Mouse (Mus musculus) 3T3-L1 (cell line): ENCODE results near the gene C4b.
A peak's percentile ranks its signal among the peaks of the same experiment; 100 is the strongest.
"Not testable (repeated sequence)": the region's sequence is repeated elsewhere in the genome, so short reads cannot be mapped to it uniquely, and the experiment has no call there.

Experiments
- DNase-seq: peaks from one replicate; pipeline ENCODE4 v3.0.0-alpha.2; 2015; ENCODE audit warnings: low read depth, low spot score

The C4b gene

GRCm38 (mm10) chr17:34743719-34744118, at the start of gene C4b:
Gene C4b (minus strand): TSS chr17:34743882.
- no peak for DNase-seq

DNA sequence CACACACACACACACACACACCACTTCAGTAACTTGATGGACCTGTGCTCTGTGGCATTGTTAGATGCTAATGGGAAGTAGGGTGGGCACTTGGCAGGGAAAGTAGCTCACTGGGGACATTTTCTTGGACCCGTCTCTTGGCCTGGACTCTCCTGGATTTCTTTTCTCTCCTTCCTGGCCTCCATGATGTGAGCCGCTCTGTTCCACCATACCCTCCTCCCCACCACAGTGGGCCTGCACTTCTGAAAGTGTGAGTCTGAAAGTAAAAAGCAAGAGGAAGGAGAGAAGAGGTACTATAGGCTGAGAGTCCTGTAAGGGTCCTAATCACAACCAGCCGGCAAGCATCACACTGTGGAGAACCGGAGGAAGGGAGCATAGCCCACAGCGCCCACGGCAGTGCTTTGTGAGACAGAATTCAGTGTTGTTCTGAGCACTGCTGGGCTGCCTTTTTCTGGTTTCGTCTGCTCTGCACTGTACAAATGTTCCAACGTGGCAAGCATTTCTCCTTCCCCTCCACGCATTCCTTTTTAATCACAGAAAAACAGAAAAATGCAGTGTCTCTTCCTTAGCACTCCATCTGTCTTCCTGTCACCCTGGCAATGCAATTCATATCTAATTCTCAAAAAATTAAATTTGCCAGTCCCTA, 34.1 kb upstream of the C4b start:
- no peak for DNase-seq

- peak; percentile 43 for DNase-seq
These were observed 17.8 kb upstream of the C4b start for GRCm38 (mm10) chr17:34761471-34761870.

DNA sequence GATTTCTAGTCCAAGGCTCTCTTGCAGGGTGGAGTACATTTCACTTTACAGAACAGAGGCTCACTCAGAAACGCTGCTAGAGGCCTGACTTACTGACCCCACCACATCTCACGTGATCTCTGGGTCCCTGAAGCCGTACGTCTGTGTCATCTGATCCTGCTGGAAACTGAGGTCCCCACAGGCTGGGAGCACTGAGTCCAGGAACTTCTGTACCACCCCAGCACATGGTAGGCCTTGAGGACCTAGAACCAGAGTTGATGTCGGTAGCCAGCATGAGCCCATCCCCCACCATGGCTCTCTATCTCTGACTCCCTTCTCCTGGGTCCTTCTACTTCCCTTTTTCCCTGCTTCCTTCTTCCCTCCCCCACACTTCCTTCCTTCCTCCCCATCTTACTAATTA, 2.8 kb upstream of the C4b start:
- no peak for DNase-seq

DNA sequence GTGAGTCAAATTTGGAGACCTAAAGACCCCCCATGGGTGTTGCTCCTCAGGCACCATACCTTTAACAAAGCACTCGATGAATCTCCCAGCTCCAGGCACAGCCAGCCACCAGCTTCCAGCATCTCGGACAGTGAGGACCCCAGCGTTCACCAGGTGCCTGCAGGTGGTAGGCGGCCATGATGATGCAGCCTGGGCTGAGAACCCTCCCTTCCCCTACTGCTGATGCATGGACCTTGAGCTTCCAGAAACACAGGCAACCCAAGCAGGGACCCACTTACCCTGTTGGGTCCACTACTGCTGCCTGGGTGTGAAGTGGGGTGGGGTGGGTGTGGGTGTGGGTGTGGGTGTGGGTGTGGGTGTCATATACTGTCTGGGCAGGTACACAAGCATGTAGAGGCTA, 1.5 kb upstream of the C4b start:
- DNase-seq, result not testable (repeated sequence)

GRCm38 (mm10) chr17:34744611-34745010, 929 bp upstream of the C4b start:
- DNase-seq, result not testable (repeated sequence)

DNA sequence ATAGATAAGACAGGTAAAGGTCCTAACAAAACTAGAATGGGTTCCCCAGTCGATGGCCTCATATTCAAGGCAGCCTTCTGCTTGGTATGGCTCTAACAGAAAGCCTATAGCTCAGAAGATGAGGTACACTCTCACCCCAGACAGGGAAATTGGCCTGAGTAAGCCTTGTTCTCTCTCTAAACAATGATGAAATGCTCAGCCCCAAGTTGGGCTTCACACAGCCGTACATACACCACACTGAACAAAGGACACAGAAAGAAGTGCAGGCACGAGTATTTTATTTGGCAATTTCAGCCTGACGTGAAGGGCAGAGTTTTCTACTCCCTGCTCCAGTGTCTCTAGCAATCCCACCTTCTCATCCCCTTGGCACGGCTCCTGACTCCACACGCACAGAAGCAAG, 524 bp upstream of the C4b start:
- DNase-seq, result no peak

- DNase-seq, result no peak
These were observed 3.4 kb downstream of the C4b start for GRCm38 (mm10) chr17:34740280-34740679.

DNA sequence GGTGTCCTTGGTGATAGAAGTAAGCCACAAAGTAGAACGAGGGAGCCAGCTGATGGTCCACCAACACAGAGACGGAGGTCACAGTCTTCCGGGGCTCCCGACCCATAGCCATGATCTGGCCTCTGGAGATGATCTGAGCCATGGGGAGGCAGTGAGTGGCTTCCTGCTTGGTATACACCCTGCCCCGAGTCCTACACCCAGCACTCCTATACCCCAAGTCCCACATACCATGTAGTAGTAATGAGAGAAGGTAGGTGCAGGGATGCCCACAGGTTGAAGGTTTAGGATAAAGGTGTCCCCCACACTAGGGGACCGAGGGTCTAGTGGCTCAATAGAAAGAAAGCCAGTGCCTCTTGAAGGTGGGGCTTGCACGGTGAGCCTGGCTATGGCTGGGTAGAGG, 4.0 kb downstream of the C4b start:
- not testable (repeated sequence) for DNase-seq

DNA sequence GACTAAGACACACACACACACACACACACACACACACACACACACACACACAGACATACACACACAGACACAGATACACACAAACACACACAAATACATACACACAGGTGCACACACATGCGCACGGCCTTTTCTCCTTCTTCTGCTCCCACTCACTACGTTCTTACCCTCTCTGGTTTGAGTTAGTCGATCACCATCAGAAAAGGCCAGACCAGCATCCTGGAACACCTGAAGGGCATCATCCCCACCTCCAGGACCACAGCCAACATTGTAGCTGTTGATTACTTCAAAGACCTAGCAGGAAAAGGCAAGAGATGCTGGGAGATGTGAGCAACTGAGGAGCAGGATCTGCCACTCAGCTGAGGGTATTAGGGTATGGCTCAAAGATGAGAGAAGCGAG, 6.2 kb downstream of the C4b start:
- DNase-seq, result not testable (repeated sequence)

- DNase-seq, result not testable (repeated sequence)
These were observed 13.7 kb downstream of the C4b start for GRCm38 (mm10) chr17:34729779-34730553.

GRCm38 (mm10) chr17:34729155-34729554, 14.5 kb downstream of the C4b start:
- not testable (repeated sequence) for DNase-seq

- DNase-seq, result no peak
These were observed 15.8 kb downstream of the C4b start for GRCm38 (mm10) chr17:34727887-34728286.

DNA sequence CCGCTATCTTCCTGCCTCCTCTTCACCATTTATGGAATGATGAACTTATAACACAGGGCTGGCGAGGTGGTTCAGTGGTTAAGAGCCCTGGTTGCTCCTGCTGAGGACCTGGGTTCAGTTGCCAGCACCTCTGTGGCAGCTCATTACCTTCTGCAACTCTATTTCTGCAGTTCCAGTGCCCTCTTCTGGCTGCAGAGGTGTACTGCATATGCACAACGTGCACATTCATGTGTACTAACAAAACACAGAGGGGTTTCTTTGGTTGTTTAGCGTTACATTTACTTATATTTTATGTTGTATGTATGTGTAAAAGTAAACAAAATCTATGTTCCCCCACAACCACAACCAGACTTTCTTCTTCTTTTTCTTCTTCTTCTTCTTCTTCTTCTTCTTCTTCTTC, 20.6 kb downstream of the C4b start:
- no peak for DNase-seq

GRCm38 (mm10) chr17:34722238-34722637, 21.4 kb downstream of the C4b start:
- not testable (repeated sequence) for DNase-seq

DNA sequence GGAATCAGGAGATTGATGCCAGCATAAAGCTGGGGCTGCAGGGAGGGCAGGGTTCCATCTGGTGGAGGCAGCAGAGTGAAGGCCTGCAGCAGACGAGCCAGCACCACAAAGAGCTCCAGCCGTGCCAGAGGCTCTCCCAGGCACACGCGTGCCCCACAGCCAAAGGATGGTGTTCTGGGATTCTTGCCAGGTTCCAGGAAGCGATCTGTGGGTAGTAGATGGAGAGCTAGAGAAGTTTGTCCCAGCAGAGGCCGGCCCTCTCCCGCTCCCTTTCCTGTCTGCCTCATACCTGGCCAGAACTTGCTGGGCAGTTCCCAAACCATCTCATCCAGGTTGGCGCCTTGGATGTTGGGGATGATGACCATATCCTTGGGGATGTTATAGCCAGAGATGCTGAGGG, 23.8 kb downstream of the C4b start:
- not testable (repeated sequence) for DNase-seq

GRCm38 (mm10) chr17:34717401-34717800, 26.3 kb downstream of the C4b start:
- DNase-seq, result no peak

GRCm38 (mm10) chr17:34716247-34716646, 27.4 kb downstream of the C4b start:
- DNase-seq, result no peak

DNA sequence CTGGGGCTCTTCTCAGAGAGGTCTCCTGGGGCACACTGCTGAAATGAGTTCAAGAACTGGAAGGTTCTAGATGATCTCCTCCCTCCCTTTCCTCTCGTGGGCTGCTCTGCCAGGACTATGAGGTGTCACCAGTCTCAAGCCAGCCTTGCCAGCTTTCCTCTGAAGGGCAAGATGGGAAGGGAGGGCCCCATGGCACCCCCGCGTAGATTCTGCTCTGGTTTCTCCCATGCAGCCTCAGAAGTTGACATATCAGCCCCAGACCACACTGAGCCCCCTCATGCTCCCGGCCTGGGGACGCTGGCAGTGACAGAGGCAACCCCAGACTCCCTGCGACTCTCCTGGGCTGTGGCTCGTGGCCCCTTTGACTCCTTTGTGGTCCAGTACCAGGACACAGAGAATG, 28.2 kb downstream of the C4b start:
- DNase-seq, result not testable (repeated sequence)

- DNase-seq, result not testable (repeated sequence)
These were observed 28.7 kb downstream of the C4b start for GRCm38 (mm10) chr17:34714908-34715445.

- peak; percentile 58 for DNase-seq
These were observed 29.3 kb downstream of the C4b start for GRCm38 (mm10) chr17:34714181-34714907.

GRCm38 (mm10) chr17:34712951-34713350, 30.7 kb downstream of the C4b start:
- peak; percentile 80 for DNase-seq
